Mouse (Mus musculus) liver, embryonic 14.5 days (tissue): Measurements from ENCODE around the gene Sept4.

Source experiments
- CTCF ChIP-seq: IDR thresholded peaks from 2 replicates; pipeline ENCODE4 v1.5.1; 2016; ENCODE audit warnings: antibody characterized with exemption, low read depth, control low read depth
- EP300 ChIP-seq: IDR thresholded peaks from 2 replicates; pipeline ENCODE4 v1.6.1; 2016; ENCODE audit warnings: antibody characterized with exemption, low read depth

DNA sequence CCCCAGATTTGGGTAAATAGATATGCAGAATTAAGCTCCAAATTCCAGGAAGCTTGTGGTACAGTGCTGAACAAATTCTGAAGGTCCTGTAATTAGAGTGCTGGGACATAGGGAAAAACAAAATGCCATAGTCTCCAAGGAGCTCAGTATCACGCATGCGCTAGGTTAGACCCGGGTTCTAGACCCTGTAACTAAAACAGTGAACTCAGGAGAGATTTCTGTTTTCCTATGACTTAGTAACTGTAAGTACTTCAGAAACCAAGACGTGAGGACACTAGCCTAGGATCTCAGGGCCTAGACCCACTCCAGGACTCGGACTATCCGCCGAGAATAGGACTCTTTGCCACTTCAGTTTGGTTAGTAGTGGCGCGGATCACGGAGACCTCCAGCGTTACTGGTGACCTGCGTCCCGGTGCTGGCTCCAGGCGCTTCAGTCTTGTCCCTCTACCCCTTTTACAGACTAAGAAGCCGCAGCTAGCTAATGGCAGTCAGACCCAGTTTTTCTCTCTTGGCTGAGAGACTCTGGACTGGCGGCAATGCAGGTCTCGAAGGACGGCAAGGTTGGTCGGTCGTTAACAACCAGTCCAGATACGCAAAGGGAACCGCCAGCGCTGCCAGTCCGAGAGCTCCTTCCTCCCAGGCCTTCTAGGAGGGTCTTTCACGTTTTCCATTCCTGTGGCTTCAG, 22.3 kb downstream of the Sept4 start:
- TF ChIP-seq CTCF (no peak), EP300 (no peak)
